Mouse (Mus musculus) ovary, postnatal 10 days (tissue): ENCODE results near the gene Kmt2c.
"Not testable (repeated sequence)": the region's sequence is repeated elsewhere in the genome, so short reads cannot be mapped to it uniquely, and the experiment has no call there.

Experiments
- DNase-seq: peaks from one replicate; pipeline ENCODE4 v3.0.0; 2022; ENCODE audit warnings: low spot score

Gene Kmt2c

DNA sequence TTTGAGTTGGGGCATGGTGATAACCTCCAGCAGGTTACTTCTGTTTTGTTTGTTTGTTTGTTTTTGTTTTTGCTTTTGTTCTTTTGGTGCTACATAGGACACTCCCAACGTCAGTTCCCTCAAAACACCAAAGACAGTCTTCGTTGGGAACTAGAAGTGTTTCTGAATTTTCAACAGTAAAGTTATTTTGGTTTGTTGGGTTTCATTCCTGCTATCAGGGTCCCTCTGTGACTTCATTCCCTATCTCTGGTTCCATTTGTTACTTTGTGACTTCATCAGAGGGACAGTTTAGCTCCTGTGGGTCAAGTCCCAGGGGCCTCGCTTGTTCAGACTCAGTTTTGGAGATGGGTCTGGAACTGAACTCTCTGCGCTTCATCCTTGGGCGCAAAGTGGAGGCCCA is 17.2 kb upstream of the Kmt2c start, which contains the start of gene Cct8l1:
Gene Cct8l1, plus strand, starts transcription at position 301 of the 400 bp plus-strand sequence.
- no peak for DNase-seq

- DNase-seq, result no peak
These were observed 7.5 kb upstream of the Kmt2c start for GRCm38 (mm10) chr5:25506041-25506440.

- DNase-seq, result no peak
These were observed 2.1 kb upstream of the Kmt2c start for GRCm38 (mm10) chr5:25500686-25501085.

DNA sequence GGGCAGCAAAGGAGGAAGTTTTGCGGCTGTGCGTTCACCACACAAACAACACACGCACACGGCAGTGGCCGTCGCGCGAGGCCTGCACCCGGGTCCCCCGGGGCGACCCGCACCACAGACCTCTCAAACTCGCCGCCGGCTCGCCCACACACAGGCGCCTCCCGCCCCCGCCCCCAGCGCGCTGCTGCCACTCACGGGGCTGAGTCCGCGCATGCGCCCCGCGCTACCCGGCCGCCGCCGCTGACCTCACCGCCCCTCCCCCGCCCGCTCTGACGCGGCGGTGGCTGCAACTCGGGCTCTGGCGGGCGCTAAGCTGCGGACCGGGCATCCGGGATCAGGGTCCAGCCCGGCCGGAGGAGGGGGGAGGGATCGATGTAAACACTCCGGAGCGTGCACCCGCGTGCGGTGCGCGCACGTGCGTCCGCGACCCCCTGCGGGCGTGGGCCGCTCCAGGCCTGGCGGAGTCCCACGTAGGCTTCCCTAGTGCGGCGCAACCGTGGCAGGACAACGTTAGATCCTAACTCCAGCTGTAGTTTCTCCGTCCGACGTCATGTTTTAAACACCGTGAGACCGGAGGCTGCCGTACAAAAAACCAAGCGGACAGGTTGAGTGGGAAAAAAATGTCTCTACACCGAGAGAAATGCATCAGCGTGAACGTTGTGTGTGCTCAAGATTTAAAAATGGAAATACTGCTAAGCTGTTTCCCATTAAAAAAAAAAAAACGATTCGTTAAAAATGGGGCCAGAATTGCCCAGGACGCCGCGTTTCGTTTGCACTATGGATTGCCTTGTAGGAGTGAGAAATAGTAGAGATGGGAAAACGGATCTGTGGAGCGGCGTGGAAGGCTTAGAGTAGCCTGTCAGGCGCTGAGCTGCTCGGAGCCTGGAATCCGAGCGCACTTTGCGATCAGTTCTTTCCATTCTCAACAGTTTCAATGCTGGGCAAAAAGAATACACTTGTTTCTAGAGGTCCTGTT is 1.1 kb upstream of the Kmt2c start:
- DNase-seq, result peak; percentile 97

DNA sequence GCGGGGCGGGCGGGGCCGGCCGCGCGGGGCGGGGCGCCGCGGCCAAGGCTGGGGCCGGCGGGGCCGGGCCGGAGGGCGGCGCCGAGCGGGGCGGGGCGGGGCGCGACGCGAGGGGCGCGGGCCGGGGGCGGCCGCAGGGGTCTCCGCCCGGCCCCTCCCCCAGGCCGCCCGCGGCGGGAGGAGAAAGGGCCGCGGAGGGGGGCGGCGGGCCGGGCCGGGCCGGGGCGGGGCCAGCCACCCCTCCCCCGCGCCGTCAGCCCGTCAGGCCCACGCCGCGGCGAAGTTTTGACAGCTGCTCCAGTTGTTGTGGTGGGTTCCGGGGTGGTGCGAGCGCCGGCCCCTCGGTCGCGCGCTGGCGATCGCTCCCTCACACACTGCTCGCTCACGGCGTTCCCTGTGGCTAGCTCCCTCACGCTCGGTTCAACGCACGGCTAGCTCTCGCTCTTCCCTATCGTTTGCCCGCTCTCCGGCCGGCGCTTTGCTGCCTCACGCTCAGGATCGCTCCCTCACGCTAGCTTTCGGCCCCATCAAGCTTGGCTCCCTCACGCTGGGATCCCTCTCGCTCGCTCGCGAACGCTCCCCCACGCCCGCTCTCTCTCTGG is 339 bp upstream of the Kmt2c start:
- DNase-seq, result no peak

GRCm38 (mm10) chr5:25497720-25498345 is 750 bp downstream of the Kmt2c start:
- DNase-seq, result peak; percentile 27

GRCm38 (mm10) chr5:25497369-25497719 is 1.2 kb downstream of the Kmt2c start:
- no peak for DNase-seq

- no peak for DNase-seq
These were observed 1.9 kb downstream of the Kmt2c start for GRCm38 (mm10) chr5:25496652-25497051.

- no peak for DNase-seq
These were observed 19.7 kb downstream of the Kmt2c start for GRCm38 (mm10) chr5:25478863-25479262.

DNA sequence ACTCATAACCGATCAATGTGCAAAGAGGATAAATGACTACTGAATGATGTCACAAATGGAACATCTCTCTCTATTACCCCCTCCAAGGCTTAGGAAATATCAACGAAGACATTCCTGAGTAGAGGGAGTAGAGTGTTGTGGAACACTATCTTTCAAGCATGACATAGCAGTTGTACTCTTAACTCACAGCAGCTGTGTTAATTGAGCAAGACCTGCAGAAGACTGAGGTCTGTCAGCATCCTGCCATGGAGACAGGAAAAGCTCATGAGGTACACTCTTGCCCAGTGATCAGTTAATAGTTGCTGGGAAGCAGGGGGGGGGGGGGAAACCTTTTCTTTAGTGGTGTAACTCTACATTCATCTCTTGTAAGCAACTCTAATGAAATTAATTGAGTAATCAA is 22.8 kb downstream of the Kmt2c start:
- DNase-seq, result no peak

- no peak for DNase-seq
These were observed 26.5 kb downstream of the Kmt2c start for GRCm38 (mm10) chr5:25472070-25472469.

DNA sequence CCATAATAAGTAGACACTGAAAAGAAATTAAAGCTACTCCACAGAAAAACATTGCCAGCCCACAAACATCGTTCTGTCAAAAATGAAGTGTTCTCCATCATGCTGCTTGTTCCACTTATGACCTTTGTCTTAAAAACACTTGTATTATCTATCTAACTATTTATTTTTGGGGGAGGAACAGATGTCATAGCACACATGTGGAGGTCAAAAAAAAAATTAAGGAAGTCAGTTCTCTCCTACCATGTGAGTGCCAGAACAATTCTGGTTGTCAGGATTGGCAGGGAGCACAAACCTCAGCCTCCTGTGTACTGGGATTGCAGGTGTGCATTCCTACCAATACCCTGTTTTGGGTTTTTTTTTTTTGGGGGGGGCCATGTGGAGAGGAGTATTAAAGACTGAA is 36.6 kb downstream of the Kmt2c start:
- DNase-seq, result no peak

DNA sequence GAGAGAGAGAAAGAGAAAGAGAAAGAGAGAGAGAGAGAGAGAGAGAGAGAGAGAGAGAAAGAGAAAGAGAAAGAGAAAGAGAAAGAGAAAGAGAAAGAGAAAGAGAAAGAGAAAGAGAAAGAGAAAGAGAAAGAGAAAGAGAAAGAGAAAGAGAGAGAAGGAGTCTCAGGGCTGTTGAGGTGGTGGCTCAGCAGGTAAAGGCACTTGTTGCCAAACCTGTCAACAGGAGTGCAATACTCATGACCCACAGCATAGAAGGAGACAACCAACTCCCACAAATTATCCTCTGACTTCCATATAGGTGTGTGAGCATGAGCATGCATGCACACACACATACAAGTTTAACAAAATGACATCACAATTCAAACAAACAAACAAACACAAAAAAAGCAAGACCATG is 43.2 kb downstream of the Kmt2c start:
- DNase-seq, result not testable (repeated sequence)

- DNase-seq, result no peak
These were observed 45.9 kb downstream of the Kmt2c start for GRCm38 (mm10) chr5:25452691-25453090.

GRCm38 (mm10) chr5:25437508-25437907 is 61.1 kb downstream of the Kmt2c start:
- DNase-seq, result no peak

- DNase-seq, result no peak
These were observed 62.5 kb downstream of the Kmt2c start for GRCm38 (mm10) chr5:25436081-25436480.

DNA sequence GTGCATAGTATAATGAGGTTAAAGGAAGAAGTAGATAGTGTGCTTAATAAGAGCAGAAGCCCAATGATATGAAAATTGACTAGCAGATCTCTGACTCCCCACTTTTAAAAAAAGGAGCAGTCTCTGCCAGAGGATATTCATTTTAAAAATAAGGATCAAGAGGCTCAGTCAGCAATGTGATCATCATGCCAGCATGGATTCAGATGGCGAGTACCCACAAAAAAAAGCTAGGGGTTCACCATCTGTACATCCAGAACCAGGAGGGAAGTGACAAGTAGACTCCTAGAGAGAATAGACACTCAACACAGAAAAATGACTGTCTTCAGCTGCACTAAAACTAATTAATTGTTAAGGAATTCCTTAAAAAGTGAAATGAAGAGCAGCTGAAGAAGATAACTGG is 76.0 kb downstream of the Kmt2c start:
- DNase-seq, result no peak

- peak; percentile 18 for DNase-seq
These were observed 78.0 kb downstream of the Kmt2c start for GRCm38 (mm10) chr5:25420601-25421000.

- no peak for DNase-seq
These were observed 83.2 kb downstream of the Kmt2c start for GRCm38 (mm10) chr5:25415382-25415781.

DNA sequence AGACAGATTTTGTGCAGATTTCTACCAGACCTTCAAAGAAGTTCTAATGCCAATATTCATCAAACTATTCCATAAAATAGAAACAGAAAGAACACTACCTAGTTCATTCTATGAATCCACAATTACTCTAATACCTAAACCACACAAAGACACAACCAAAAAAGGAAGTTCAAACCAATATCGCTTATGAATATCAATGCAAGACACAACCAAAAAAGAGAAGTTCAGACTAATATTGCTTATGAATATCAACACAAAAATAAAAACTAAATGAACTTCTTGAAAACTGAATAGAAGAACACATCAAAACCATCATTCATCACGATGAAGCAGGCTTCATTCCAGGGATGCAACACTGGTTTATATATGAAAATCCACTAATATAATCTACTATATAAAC is 101.9 kb downstream of the Kmt2c start:
- DNase-seq, result no peak

GRCm38 (mm10) chr5:25392655-25393054 is 105.9 kb downstream of the Kmt2c start:
- DNase-seq, result no peak

DNA sequence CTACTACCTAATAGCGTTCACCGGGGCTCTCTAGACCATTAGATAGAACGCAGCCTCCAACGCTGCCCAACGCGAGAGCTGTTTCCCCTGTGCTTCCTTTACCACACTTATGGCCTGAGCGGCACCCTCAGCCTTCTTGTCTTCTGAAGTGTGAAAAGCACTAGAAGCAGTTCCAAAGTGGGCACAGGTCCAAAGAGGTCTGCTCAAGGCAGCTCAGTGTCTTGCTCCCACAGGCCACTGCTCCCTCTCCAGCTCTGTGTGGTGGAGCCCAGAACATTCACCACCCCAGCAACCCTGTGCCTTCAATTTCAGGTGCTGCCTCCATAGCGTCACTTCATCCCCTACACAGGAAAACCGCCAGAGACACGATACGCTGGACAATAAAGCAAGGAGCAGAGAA is 115.0 kb downstream of the Kmt2c start:
- no peak for DNase-seq

DNA sequence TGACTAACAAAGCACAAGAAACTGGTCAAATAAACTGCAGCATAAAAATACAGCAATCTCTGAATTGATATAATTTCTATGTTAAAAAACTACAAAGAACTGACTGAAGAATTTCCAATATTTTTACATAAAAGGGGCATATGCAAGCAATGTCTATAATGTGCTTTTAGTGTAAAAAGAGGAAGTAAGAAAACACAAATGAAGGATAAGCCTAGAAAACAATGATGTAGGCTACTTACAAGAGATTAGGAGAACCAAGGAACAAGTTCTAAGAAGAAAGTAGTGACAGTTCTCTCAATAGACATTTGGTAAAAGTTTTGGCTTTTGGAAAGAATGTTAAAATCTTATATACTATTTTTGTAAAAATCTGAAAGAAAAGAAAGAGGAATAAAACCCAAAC is 119.4 kb downstream of the Kmt2c start:
- no peak for DNase-seq
